Mouse (Mus musculus) ES-Bruce4 (cell line): ENCODE measurements at regions not wholly inside any gene's neighbourhood (a gene's known extent, or its start where the extent isn't known, plus 50 kb on each side); places are given as distances from the start of the nearest gene placed in this dataset.
"Not testable (repeated sequence)": the region's sequence is repeated elsewhere in the genome, so short reads cannot be mapped to it uniquely, and the experiment has no call there.

ENCODE experiments used
- H3K27ac ChIP-seq: 2 replicates; pipeline ENCODE4 v1.5.1; 2012; ENCODE audit warnings: low read length, inconsistent platforms; ENCODE audit not compliant: insufficient read depth
- H3K27me3 ChIP-seq: 2 replicates; pipeline ENCODE4 v1.6.1; 2012; ENCODE audit warnings: mild to moderate bottlenecking, low read length, inconsistent platforms; ENCODE audit not compliant: control insufficient read depth, poor library complexity, insufficient read depth, severe bottlenecking
- H3K36me3 ChIP-seq: 2 replicates; pipeline ENCODE4 v1.6.1; 2012; ENCODE audit warnings: inconsistent platforms, mild to moderate bottlenecking, low read length, moderate library complexity; ENCODE audit not compliant: control insufficient read depth, poor library complexity, insufficient read depth, severe bottlenecking
- H3K4me1 ChIP-seq: one replicate; pipeline ENCODE4 v1.8.1; 2011; ENCODE audit warnings: low read length; ENCODE audit not compliant: control insufficient read depth, insufficient read depth
- H3K4me3 ChIP-seq: 2 replicates; pipeline ENCODE4 v1.5.1; 2011; ENCODE audit warnings: low read depth, mild to moderate bottlenecking, low read length
- H3K9ac ChIP-seq: 2 replicates; pipeline ENCODE4 v1.6.1; 2012; ENCODE audit warnings: low read depth, mild to moderate bottlenecking, inconsistent platforms; ENCODE audit not compliant: poor library complexity, severe bottlenecking
- H3K9me3 ChIP-seq: replicated peaks from 2 replicates; pipeline ENCODE4 v1.6.1; 2012; ENCODE audit warnings: mild to moderate bottlenecking, low read length, inconsistent platforms; ENCODE audit not compliant: control insufficient read depth, poor library complexity, insufficient read depth, severe bottlenecking
- CTCF ChIP-seq: IDR thresholded peaks from one replicate; pipeline ENCODE4 v1.8.1; 2011; ENCODE audit warnings: low read depth, low read length
- EP300 ChIP-seq: IDR thresholded peaks from 2 replicates; pipeline ENCODE4 v1.6.1; 2011; ENCODE audit warnings: low read depth, low read length; ENCODE audit not compliant: insufficient read depth
- POLR2A ChIP-seq: IDR thresholded peaks from one replicate; pipeline ENCODE4 v1.8.1; 2011; ENCODE audit warnings: low read length; ENCODE audit not compliant: insufficient read depth

- not testable (repeated sequence) for H3K4me1 ChIP-seq, H3K36me3 ChIP-seq, H3K9ac ChIP-seq, H3K27me3 ChIP-seq, H3K27ac ChIP-seq, H3K9me3 ChIP-seq
- TF ChIP-seq EP300: peak; percentile 69; the same call in 1 of the 2 replicates
- peak overlapping the region; percentile 50 for H3K4me3 ChIP-seq
Measured at GRCm38 (mm10) chr7:113045613-113046159, 91.9 kb downstream of the Rassf10 start.

GRCm38 (mm10) chr7:113046406-113046805 lies 92.6 kb downstream of the Rassf10 start:
- H3K9ac ChIP-seq: no peak overlapping the region
- H3K27me3 ChIP-seq: no peaks in the 10 kb centered on the region
- 0 out of 2 replicates have a peak, but pooled peaks cover 4% of the 10 kb centered on the region for H3K9me3 ChIP-seq
- H3K36me3 ChIP-seq: no peaks in the 10 kb centered on the region
- peak overlapping the region; percentile 50 for H3K4me3 ChIP-seq
- no peak overlapping the region for H3K27ac ChIP-seq
- TF ChIP-seq POLR2A (no peak), CTCF (no peak), EP300 (no peak)
- peaks cover 3% of the 10 kb centered on the region for H3K4me1 ChIP-seq

GRCm38 (mm10) chr7:113047583-113047982 lies 93.8 kb downstream of the Rassf10 start:
- H3K27me3 ChIP-seq: no peaks in the 10 kb centered on the region
- H3K9ac ChIP-seq: 0 out of 2 replicates have a peak overlapping the region, but pooled peaks have one; percentile 2
- no peak overlapping the region for H3K4me3 ChIP-seq
- 0 out of 2 replicates have a peak, but pooled peaks cover 4% of the 10 kb centered on the region for H3K9me3 ChIP-seq
- peak overlapping the region; percentile 90 for H3K27ac ChIP-seq
- H3K4me1 ChIP-seq: peaks cover 2% of the 10 kb centered on the region
- no peaks in the 10 kb centered on the region for H3K36me3 ChIP-seq
- TF ChIP-seq EP300 (no peak), POLR2A (no peak), CTCF (no peak)

GRCm38 (mm10) chr7:113048097-113048795 lies 94.5 kb downstream of the Rassf10 start:
- Histone ChIP-seq H3K36me3 (no peaks in the 10 kb centered on the region), H3K27ac (peak overlapping the region; percentile 90), H3K4me3 (0 out of 2 replicates have a peak overlapping the region, but pooled peaks have one; percentile 11), H3K27me3 (no peaks in the 10 kb centered on the region), H3K9ac (0 out of 2 replicates have a peak overlapping the region, but pooled peaks have one; percentile 2), H3K4me1 (peaks cover 6% of the 10 kb centered on the region), H3K9me3 (0 out of 2 replicates have a peak, but pooled peaks cover 4% of the 10 kb centered on the region)
- TF ChIP-seq EP300 (peak; percentile 91), CTCF (no peak)

- peaks cover 7% of the 10 kb centered on the region for H3K4me1 ChIP-seq
- H3K36me3 ChIP-seq: no peaks in the 10 kb centered on the region
- H3K27me3 ChIP-seq: no peaks in the 10 kb centered on the region
- H3K9me3 ChIP-seq: 0 out of 2 replicates have a peak, but pooled peaks cover 4% of the 10 kb centered on the region
- H3K9ac ChIP-seq: no peak overlapping the region
- TF ChIP-seq EP300 (no peak), POLR2A (no peak), CTCF (no peak)
- no peak overlapping the region for H3K4me3 ChIP-seq
- no peak overlapping the region for H3K27ac ChIP-seq
Measured at GRCm38 (mm10) chr7:113049440-113049839, 95.7 kb downstream of the Rassf10 start.

- Histone ChIP-seq H3K27me3 (no peaks in the 10 kb centered on the region), H3K4me3 (no peak overlapping the region), H3K9me3 (no peaks in the 10 kb centered on the region), H3K27ac (no peak overlapping the region), H3K36me3 (no peaks in the 10 kb centered on the region), H3K9ac (no peak overlapping the region), H3K4me1 (peaks cover 7% of the 10 kb centered on the region)
- TF ChIP-seq EP300: no peak
- no peak for TF ChIP-seq POLR2A
- TF ChIP-seq CTCF: no peak
Measured at GRCm38 (mm10) chr7:113052952-113053351, 99.2 kb downstream of the Rassf10 start.
